Mouse (Mus musculus) thymus, postnatal 0 days (tissue): ENCODE data around the gene Slc39a10. TPM values are rescaled to one million over a fixed set of nuclear protein-coding genes. Genes with fewer than 3 reads are reported as not detected.
"Not testable (repeated sequence)": the region's sequence is repeated elsewhere in the genome, so short reads cannot be mapped to it uniquely, and the experiment has no call there.

ENCODE experiments used
- DNase-seq: peaks from one replicate; pipeline ENCODE4 v3.0.0-alpha.2; 2015; ENCODE audit warnings: low spot score
- polyA plus RNA-seq: library from polyadenylated mRNA; unstranded; fragments of >200 nt; fragmentation: Nextera tagmentation; extraction: Ambion mirVana; gene quantifications from 2 replicates; pipeline ENCODE4 v1.2.1, GENCODE M21; 2015

Slc39a10 gene
- polyA plus RNA-seq, 1 experiment from 2014 or later, result 16.1 TPM

DNA sequence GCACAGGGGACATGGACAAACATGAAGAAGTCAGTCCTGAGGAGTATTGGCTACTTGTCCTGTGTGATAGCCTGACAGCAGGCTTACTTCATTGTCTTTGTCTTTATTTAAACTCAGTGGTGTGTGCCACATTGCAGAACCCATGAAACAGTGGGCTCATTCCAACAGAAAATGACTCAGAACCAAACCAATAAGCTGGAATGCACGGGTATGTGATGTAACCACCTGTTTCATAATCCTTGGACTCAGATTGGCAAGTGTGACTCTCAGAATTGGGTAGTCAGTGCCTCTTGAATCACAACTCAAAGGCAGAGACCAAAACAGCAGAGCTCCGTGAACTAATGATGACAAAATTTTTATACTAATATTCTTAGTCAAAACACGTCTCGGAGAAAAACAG lies 110.4 kb downstream of the Slc39a10 start:
- not testable (repeated sequence) for DNase-seq

DNA sequence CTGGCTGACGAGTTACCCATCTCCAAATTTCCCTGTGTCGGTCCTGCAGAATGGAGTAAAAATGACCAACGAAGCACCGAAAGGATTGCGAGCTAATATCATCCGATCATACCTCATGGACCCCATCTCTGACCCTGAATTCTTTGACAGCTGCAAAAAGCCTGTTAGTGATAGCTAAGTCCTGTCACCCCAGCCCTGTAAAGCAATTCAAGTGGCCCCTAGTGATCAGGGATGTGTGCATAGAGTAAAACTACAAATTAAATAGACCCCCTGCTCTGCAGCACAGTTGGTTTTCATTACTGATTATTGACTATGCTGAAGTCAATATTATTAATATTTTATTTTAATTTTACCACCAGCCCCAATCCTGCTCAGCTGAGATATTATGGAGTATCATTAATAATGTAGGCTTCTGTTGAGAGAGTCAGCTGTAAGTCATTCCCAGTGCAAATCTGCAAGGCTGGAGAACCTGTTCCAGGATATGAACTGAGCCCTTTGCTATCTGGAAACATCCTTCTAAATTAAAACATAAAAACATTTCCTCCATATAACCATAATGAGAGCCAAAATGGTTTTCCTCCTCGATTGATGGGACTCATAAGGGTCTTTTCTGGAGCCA lies 122.5 kb downstream of the Slc39a10 start:
- DNase-seq, result not testable (repeated sequence)

DNA sequence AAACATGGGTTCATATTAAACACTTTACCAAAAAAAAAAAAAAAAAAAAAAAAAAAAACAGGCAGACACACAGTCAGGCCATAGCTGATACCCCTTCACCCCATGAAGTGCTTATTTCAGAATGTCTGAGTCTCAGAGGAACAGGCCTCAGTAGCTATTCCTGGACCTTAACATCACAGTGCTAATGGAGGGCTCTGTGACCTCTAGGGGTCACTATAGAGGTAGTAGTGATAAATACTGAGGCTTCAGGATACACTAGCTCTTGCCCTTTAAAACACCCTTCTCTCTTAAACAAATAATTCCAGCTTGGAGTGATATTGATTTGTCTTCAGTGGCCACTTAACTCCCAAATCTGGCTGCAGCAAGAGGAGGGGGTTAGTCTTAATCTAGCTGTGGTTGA lies 123.3 kb downstream of the Slc39a10 start:
- DNase-seq, result not testable (repeated sequence)

DNA sequence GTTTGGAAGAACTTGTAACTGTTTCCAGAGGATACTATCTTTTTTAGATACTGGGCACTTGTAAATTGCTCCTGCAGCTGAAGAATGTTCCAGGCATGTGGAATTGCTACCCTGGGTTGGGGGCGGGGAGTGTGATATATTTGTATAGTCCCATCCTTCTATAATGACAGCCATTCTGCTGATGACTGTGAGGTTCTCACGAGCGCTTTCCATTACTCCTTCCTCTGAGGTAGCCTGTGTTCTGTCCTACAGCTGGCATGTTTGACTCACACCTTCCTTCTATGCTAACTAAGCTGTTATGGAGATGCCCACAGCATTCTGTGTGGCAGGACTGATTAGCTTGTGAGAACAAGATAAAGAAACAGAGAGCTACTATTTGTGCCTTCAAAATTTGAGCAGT lies 128.1 kb downstream of the Slc39a10 start:
- DNase-seq, result not testable (repeated sequence)
